Mouse (Mus musculus): ENCODE measurements at regions not wholly inside any gene's neighbourhood (a gene's known extent, or its start where the extent isn't known, plus 50 kb on each side); places are given as distances from the start of the nearest gene placed in this dataset.

GRCm38 (mm10) chr16:87295727-87296126 is 58.3 kb upstream of the N6amt1 start:
- DNase-seq (ENCODE audit: low spot score in 2 of 2): no peak

GRCm38 (mm10) chr16:87292826-87293225 is 61.2 kb upstream of the N6amt1 start:
- peak in 1 of 2 experiments; percentile 71 for DNase-seq (ENCODE audit: low spot score in 2 of 2)

- DNase-seq (ENCODE audit: low spot score in 2 of 2): no peak
Measured at GRCm38 (mm10) chr16:87291716-87292115, 62.3 kb upstream of the N6amt1 start.

- DNase-seq (ENCODE audit: low spot score in 2 of 2): no peak
Measured at GRCm38 (mm10) chr16:87285639-87286038, 68.3 kb upstream of the N6amt1 start.

- DNase-seq (ENCODE audit: low spot score in 2 of 2): no peak
Measured at GRCm38 (mm10) chr16:87284835-87285510, 69.0 kb upstream of the N6amt1 start.

GRCm38 (mm10) chr16:87278518-87278917 is 75.5 kb upstream of the N6amt1 start:
- DNase-seq (ENCODE audit: low spot score in 2 of 2): no peak

GRCm38 (mm10) chr16:87272363-87272762 is 81.6 kb upstream of the N6amt1 start:
- DNase-seq (ENCODE audit: low spot score in 2 of 2): no peak

- no peak for DNase-seq (ENCODE audit: low spot score in 2 of 2)
Measured at GRCm38 (mm10) chr16:87267954-87268804, 85.8 kb upstream of the N6amt1 start.

- no peak for DNase-seq (ENCODE audit: low spot score in 2 of 2)
Measured at GRCm38 (mm10) chr16:87267517-87267916, 86.5 kb upstream of the N6amt1 start.

GRCm38 (mm10) chr16:87263571-87263970 is 90.4 kb upstream of the N6amt1 start:
- DNase-seq (ENCODE audit: low spot score in 2 of 2): no peak

GRCm38 (mm10) chr16:87263041-87263440 is 90.9 kb upstream of the N6amt1 start:
- DNase-seq (ENCODE audit: low spot score in 2 of 2): no peak

- DNase-seq (ENCODE audit: low spot score in 2 of 2): no peak
Measured at GRCm38 (mm10) chr16:87262497-87262896, 91.5 kb upstream of the N6amt1 start.

- peak in 1 of 2 experiments; percentile 54 for DNase-seq (ENCODE audit: low spot score in 2 of 2)
Measured at GRCm38 (mm10) chr16:87261527-87261926, 92.5 kb upstream of the N6amt1 start.

- no peak for DNase-seq (ENCODE audit: low spot score in 2 of 2)
Measured at GRCm38 (mm10) chr16:87254736-87255135, 99.2 kb upstream of the N6amt1 start.

- DNase-seq (ENCODE audit: low spot score in 2 of 2): no peak
Measured at GRCm38 (mm10) chr16:87250531-87250930, 103.5 kb upstream of the N6amt1 start.

- no peak for DNase-seq (ENCODE audit: low spot score in 2 of 2)
Measured at GRCm38 (mm10) chr16:87249903-87250302, 104.1 kb upstream of the N6amt1 start.

GRCm38 (mm10) chr16:87248501-87249030 is 105.4 kb upstream of the N6amt1 start:
- peak; percentile 30 to 43 for DNase-seq (ENCODE audit: low spot score in 2 of 2)

GRCm38 (mm10) chr16:87245933-87246791 is 107.8 kb upstream of the N6amt1 start:
- DNase-seq (ENCODE audit: low spot score in 2 of 2): peak; percentile 20 to 29

GRCm38 (mm10) chr16:87245441-87245840 is 108.5 kb upstream of the N6amt1 start:
- no peak for DNase-seq (ENCODE audit: low spot score in 2 of 2)

- no peak for DNase-seq (ENCODE audit: low spot score in 2 of 2)
Measured at GRCm38 (mm10) chr16:87242027-87242426, 112.0 kb upstream of the N6amt1 start.

GRCm38 (mm10) chr16:87239105-87239504 is 114.9 kb upstream of the N6amt1 start:
- no peak for DNase-seq (ENCODE audit: low spot score in 2 of 2)
